Mouse (Mus musculus): ENCODE data around the gene Slc29a4.
A peak's percentile ranks its signal among the peaks of the same experiment; 100 is the strongest.

The Slc29a4 gene

DNA sequence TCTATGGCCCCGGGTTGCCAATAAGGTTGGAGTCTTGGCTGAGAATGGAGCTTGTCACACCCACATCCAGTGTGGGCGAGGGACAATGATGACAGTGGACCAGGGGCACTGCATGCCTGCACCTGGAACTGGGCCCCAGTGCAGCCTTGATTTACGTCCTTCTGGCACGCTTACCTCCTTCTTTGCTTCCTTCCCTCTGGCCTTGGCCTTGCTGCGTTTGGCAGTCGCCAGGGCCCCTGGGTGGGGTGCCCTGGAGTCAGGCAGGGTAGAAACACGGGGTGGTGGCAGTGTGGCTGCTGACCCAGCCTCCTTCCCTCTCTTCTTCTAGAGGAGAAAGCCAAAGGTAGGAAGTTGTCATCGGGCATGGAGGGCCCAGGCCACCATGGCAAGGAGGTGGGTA lies 47.6 kb downstream of the Slc29a4 start:
- no peak for DNase-seq (ENCODE audit: low read depth, low spot score)

DNA sequence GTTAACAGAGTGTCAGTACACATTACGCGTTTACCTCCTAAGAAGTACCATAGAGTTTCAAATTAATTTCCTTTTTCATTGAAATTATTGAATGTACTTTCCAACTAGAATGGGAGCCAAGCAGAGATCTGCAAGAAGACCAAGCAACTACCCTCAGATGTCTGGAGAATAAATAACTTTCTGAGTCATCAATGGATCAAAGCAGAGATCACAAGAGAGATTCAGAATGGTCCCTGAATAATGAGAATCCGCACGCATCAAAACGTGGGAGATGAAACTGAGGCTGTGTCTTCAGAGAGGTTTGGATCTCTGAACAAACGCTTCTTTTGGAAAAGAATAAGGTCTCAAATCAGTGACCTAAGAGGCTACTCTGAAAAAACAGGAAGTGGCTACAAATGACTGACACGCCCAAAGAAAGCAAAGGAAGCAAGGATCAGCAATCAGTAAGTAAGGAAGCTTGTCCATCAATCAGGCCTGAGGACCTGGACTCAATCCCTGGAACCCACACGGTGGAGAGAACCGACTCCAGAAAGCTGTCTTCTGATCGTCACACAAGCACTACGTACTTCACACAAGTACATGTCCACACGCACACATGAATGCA lies 54.8 kb downstream of the Slc29a4 start:
- no peak for DNase-seq (ENCODE audit: low read depth, low spot score)

DNA sequence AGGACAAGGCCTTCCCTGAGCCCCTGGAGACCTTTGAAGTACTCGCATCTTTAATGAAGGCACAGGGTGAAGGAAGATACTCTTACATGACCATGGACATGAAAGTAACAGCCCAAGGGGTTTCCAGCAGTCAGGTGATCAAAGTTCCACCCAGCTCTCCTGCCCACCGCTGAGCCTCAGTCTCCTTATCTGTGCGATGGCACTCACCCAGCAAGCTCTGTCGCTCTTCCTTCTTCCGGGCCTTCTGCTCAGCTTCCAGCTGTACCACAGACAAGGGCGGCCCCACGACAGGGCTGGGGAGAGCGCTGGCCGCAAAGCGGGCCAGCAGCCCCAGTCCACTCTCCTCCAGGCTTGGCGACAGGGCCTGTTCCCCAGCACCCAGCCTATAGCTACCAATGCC lies 57.9 kb downstream of the Slc29a4 start:
- no peak for DNase-seq (ENCODE audit: low read depth, low spot score)

DNA sequence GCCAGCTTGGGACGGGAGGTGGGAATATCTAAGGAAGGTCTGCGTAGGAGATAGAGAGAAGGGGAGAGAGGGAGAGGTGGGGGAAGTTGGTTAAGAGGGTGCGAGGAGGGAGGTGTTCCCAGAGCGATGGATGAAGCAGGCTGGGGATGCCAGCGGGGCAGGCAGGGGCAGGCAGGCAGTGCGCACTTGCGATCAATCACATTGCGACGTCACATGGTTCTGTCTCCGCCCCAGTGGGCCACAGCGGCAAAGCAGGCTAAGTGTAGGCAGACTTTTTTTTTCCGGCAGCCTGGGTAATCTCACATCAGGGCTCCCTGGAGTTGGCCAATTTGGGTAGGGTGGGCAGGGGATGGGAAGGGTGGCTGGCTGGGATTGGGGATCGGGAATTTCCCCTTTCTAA lies 59.9 kb downstream of the Slc29a4 start:
- DNase-seq (ENCODE audit: low read depth, low spot score), result no peak

DNA sequence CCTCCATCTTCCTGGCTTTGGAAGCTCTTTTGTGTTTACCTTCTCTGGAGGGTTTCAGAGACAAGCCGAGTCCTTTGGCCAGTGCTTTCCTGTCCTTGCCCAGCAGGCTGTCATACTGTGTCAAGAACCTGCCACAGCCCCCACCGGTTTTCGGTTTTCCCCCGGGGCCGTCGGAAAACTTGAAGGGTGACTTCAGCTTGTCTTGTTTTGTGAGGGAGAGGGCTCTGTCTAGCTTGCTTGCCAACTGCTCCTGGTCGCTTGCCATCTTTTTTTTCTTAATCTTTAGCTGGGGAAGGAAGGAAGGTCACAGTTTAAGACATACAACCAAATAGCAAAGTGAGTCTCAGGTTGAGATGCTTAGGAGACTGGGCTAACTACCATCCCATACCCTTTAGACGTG lies 67.5 kb downstream of the Slc29a4 start:
- DNase-seq (ENCODE audit: low read depth, low spot score), result no peak

DNA sequence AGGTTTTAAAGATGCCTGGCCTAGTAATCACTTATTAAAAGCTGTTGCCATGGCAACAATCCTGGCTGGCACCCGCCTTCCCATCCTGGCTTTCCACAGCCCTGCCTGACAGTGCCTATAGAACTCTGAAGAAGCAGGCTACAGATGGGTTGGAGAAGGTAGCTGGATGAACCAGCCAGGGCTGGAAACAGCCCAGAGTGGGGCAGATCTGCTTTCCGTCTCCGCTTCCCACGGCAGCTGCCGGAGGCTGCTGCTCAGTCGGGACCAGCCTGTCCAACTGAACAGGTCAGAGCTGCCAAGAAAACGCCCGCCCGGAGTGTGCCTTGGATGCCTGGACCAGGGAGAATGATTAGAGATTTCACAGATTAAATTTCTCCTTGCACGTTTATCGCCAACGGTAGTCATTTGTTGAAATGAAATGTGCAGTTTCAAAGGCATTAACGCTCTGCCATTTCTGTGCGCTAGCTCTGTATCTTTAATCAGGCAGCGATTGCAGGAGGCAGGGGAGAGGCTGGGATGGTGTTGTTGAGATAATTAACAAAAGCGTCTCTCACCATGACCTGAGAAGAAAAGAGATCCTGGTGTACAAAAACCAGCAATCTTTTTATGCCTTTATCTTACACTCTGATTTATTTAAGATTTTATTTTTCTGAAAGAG lies 69.1 kb downstream of the Slc29a4 start:
- no peak for DNase-seq (ENCODE audit: low read depth, low spot score)

DNA sequence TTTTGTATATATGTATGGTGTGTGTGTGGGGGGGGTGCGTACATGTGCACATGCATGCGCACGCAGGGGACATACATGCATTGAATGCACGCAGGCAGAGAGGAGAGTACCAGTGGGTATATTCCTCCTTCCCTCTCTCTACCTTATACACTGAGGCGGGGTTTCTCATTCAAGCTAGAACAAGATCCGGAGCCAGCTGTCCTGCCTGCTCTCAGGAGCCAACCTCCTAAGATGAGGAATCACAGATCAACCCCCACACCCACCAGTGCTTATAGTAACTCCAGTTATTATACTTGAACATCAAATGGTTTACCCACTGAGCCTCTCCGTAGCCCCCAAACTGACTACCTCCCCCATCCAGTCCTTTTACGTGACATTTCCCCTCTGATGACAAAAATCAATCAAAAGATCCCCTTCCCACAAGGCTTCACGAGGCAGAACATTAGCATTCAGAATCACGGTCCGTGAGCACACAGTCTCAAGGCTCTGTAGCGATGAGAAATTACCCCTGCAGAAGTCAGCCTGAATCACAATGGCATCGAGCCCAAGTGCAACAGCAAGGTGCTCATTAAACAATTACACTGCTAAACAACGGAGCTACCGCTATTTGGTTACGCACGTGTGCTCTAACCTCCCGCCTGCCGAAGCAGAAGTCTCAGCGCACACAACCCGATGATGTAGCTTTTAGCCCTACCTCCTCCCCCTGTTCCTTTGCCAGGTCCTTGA lies 69.9 kb downstream of the Slc29a4 start:
- DNase-seq (ENCODE audit: low read depth, low spot score), result no peak

DNA sequence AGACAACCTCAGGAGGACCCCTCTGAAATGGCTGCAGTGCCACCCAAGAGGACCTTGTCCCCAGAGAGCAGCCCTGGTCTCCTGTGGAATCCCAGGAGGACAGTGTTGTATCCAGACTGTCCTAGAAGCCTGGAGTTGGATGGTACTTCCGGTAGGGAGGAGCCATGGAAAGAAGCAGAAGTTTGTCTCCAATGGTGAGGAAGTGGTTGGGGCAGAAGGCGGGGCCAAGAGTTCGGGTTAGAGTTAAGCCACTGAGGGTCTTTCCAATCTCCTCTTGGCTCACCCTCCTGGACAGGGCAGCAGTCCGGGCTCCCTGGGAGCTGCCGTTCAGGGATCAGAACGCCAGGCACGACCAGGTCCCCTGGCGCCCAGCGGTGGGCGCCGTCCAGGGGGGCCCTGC lies 72.0 kb downstream of the Slc29a4 start:
- DNase-seq (ENCODE audit: low read depth, low spot score), result no peak

DNA sequence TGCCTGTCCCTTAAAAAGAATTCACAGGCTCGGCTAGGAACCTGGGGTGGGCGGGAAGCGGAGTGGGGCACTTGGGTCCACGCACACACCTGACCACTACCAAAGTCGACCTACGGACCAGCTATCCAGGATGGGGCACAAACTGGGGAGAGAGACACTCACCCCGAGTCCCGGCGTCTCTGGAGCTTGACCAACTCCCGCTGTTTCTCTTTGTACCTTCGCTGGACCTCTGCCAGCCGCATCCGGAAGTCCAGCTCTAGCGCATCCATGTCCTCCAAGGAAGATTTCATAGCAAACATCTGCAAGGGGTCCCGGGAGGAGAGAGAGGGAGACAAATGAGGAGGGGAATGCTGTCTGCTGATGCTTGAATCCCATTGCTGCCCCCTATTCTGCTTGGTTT lies 72.6 kb downstream of the Slc29a4 start:
- no peak for DNase-seq (ENCODE audit: low read depth, low spot score)

DNA sequence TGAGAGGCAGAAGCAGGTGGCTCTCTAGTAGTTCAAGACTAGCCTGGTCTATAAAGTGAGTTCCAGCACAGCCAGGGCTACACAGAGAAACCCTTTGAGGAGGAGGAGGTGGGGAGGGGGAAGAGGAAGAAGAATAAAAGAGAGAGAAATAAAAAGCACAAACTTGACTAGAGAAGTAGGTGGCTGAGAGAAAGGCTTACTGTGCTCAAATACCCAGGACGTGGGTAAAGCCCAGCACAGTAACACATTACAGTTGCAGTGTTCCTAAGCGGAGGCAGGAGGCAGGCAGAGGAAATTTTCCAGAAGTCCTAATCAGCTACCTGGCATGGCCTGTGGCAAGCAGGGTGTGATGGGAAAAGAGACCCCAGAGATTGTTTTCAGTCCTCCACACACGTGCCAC lies 74.4 kb downstream of the Slc29a4 start:
- DNase-seq (ENCODE audit: low read depth, low spot score), result no peak

DNA sequence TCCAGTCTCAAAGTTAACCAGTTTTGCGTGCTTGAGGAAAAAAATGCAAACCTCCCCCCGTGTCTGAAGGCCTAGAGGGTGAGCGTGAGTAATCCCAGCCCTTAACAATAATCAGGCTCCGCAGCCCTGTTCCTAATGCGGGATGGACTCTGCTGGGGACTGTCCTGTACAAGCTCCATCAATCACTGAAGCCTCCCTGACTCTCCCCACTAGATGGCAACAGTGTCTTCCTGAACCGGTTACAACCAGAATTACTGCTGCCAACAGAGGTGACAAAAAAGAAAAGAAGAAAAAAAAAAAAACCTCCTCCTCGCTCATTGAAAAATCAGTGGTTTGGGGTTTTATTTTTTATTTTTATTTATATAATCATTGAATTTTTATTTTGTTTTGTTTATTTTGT lies 75.6 kb downstream of the Slc29a4 start:
- DNase-seq (ENCODE audit: low read depth, low spot score), result peak; percentile 58

DNA sequence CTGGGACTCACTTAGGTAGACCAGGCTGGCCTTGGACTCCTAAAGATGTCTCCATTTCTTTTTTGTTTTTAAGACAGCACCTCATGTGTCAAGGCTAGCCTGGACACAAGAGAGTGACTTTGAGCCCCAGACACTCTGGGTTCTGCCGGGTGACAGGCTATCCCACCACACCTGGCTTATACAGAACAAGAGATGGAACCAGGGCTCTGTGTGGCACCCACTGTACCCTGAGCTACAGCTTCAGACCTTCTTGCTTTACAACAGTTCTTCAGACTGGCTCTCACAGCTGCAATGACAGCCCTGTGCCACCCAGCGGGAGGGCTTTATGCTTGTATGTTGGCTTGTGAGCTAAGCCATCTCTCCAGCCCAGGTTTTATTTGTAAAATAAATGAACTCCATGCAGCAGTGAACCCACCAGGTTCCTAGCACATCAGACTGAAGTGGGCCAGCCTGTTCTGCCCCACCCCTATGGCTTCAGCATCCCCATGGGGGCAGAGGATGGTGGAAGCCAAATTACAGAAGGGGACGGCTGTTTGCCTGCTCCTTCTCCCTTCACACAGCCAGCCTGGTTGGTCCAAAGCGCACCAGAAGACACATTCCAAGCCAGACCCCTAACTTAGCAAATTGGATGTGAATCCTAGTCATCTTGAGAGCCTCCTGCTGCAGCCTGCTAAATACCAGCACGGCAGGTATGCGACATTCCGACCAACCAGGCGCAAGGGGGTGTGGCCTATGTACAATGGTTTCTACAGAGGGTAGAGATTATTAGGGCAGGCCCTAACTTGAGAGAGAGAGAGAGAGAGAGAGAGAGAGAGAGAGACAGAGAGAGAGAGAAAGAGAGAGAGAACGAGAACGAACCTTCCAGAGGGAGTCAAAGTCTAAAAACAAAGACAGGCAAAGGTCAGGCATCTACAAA lies 76.3 kb downstream of the Slc29a4 start:
- DNase-seq (ENCODE audit: low read depth, low spot score), result peak; percentile 23

DNA sequence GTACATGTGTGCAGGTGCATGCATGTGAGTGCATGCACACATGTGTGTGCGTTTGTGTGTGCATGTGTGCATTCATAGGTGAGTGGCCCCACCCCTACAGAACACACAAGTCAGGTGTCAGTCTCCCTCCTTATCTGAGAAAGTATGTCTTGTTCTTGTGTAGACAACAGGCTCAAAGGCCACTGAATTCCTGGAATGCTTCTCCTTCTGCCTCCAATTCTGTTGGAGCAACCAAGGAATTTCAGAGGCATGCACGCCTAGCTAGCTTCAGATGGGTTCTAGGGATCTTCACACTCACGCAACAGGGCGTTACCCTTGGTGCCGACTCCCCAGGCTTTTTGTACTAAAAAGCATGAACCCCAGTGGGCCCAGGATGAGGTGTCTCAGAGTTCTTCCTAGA lies 77.3 kb downstream of the Slc29a4 start:
- DNase-seq (ENCODE audit: low read depth, low spot score), result no peak

DNA sequence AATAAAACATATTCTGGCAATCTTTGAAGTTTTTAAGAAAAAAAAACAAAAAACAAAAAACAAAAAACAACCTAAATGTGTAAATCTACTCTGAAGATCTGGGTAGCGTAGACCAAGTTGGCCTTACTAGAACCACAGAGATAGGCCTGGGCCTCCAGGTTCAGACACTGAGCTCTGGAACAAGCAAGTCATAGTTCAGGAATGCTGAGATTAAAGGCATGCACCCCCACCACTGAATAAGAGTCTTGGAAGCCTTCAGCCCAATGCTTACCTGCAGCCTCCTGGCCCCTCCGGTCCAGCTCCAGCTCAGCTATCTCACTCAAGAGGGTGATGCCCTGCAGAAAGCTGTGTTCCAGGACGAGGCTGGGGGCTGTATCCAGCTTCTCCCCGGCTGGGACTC lies 78.7 kb downstream of the Slc29a4 start:
- DNase-seq (ENCODE audit: low read depth, low spot score), result no peak

DNA sequence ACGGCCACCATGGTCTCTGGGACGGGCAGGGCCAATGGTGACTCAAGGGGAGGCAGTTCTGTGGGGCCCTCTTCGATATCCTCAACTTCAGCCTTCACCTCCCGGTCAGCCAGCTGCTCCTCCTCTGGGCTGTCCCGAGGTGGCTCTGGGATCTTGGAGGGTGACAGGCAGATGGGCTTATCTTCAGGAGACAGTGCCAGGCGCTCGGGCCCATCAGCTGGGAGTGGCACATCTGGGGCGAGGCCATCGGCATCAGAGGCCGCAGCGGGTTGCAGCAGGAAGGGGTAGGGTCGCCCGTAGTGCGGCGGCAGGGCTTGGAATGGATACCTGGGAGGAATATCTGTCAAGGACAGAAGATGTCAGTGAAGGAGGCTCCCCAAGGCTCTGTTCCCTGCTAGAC lies 79.7 kb downstream of the Slc29a4 start:
- no peak for DNase-seq (ENCODE audit: low read depth, low spot score)

All from forelimb bud, embryonic 11.5 days (tissue).